Mouse (Mus musculus) testis, adult 2 months (tissue): ENCODE results near the gene Adgra3.

Source experiments
- CTCF ChIP-seq: fragments of 200-500 bp; IDR thresholded peaks from 2 replicates; pipeline ENCODE4 v1.5.1; 2012; ENCODE audit warnings: low read depth, mild to moderate bottlenecking, inconsistent platforms, low read length, moderate library complexity; ENCODE audit not compliant: control insufficient read depth, insufficient read depth, insufficient replicate concordance
- POLR2A ChIP-seq: fragments of 200-500 bp; IDR thresholded peaks from 2 replicates; pipeline ENCODE4 v1.6.1; 2012; ENCODE audit warnings: low read depth, mild to moderate bottlenecking, inconsistent platforms, low read length, moderate library complexity; ENCODE audit not compliant: control insufficient read depth

DNA sequence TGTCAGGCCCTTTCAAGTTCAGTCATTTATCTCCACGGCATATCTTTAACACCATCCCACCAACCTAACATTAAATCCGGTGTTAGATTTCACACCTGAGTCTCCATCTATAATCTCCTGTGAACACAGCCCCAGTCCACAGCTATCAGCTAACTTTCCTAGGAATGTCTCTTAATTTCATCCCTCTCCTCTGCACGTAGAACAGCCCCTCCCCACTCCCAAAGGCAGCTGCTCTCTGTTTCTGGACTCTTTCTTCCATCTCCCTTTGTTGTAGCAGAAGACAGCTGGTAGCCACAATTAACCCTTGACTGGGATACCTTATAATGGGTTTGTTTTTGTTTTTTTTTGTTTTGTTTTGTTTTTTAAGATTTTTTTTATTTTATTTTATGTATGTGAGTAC is 8.8 kb downstream of the Adgra3 start:
- no peak for TF ChIP-seq CTCF
- no peak for TF ChIP-seq POLR2A
